Mouse (Mus musculus): ENCODE data around the gene Zfp598. TPM values are rescaled to one million over a fixed set of nuclear protein-coding genes. Genes with fewer than 3 reads are reported as not detected.
"Not testable (repeated sequence)": the region's sequence is repeated elsewhere in the genome, so short reads cannot be mapped to it uniquely, and the experiment has no call there.

The Zfp598 gene
- polyA plus RNA-seq, 1 experiment from 2014 or later: 11.9 TPM

- H3K4me1 ChIP-seq (ENCODE audit: control insufficient read depth, insufficient read depth, low read length): peaks cover 26% of the 10 kb centered on the region
- peak overlapping the region; percentile 77 for H3K4me2 ChIP-seq (ENCODE audit: low read depth, low read length)
- H3K36me3 ChIP-seq (ENCODE audit: control insufficient read depth, insufficient read depth): peaks cover 13% of the 10 kb centered on the region
- peak overlapping the region; percentile 90 for H3K27ac ChIP-seq (ENCODE audit: low read length)
- H3K27me3 ChIP-seq (ENCODE audit: control insufficient read depth, insufficient read depth, low read length): no peaks in the 10 kb centered on the region
- no peaks in the 10 kb centered on the region for H3K9me3 ChIP-seq (replicated peaks; ENCODE audit: control insufficient read depth, low read length)
- WGBS: under 1% methylated on average over 61 of the region's 61 CpGs
- ATAC-seq (replicated peaks; ENCODE audit: extremely low read depth, insufficient read depth, low FRiP score): peak; percentile 97
- peak overlapping the region; percentile 90 for H3K4me3 ChIP-seq (ENCODE audit: low read length)
- H3K9ac ChIP-seq (ENCODE audit: low read length): peak overlapping the region; percentile 95
These were observed 50.2 kb downstream of the Zfp598 start for GRCm38 (mm10) chr17:24719494-24720222.

GRCm38 (mm10) chr17:24720616-24721015 lies 51.1 kb downstream of the Zfp598 start:
- H3K4me3 ChIP-seq (ENCODE audit: low read length): peak overlapping the region; percentile 90
- under 1% methylated on average over 11 of the region's 11 CpGs for WGBS
- H3K4me2 ChIP-seq (ENCODE audit: low read depth, low read length): peak overlapping the region; percentile 77
- H3K9ac ChIP-seq (ENCODE audit: low read length): peak overlapping the region; percentile 77
- peaks cover 13% of the 10 kb centered on the region for H3K36me3 ChIP-seq (ENCODE audit: control insufficient read depth, insufficient read depth)
- not testable (repeated sequence) for ATAC-seq (replicated peaks; ENCODE audit: extremely low read depth, insufficient read depth, low FRiP score); H3K9me3 ChIP-seq (replicated peaks; ENCODE audit: control insufficient read depth, low read length); H3K27me3 ChIP-seq (ENCODE audit: control insufficient read depth, insufficient read depth, low read length)
- peak overlapping the region; percentile 79 for H3K27ac ChIP-seq (ENCODE audit: low read length)
- peaks cover 26% of the 10 kb centered on the region for H3K4me1 ChIP-seq (ENCODE audit: control insufficient read depth, insufficient read depth, low read length)

GRCm38 (mm10) chr17:24721383-24721955 lies 52.0 kb downstream of the Zfp598 start:
- Histone ChIP-seq H3K4me1 (ENCODE audit: control insufficient read depth, insufficient read depth, low read length) (peaks cover 26% of the 10 kb centered on the region), H3K36me3 (ENCODE audit: control insufficient read depth, insufficient read depth) (peaks cover 13% of the 10 kb centered on the region), H3K9ac (ENCODE audit: low read length) (peak overlapping the region; percentile 41), H3K4me3 (ENCODE audit: low read length) (peak overlapping the region; percentile 90), H3K4me2 (ENCODE audit: low read depth, low read length) (peak overlapping the region; percentile 77)
- H3K27me3 ChIP-seq (ENCODE audit: control insufficient read depth, insufficient read depth, low read length); ATAC-seq (replicated peaks; ENCODE audit: extremely low read depth, insufficient read depth, low FRiP score); H3K9me3 ChIP-seq (replicated peaks; ENCODE audit: control insufficient read depth, low read length); H3K27ac ChIP-seq (ENCODE audit: low read length): not testable (repeated sequence)
- WGBS: 32% methylated on average over 7 of the region's 7 CpGs

- Histone ChIP-seq H3K4me3 (ENCODE audit: low read length) (no peak overlapping the region; the same call in 1 of the 2 replicates), H3K4me1 (ENCODE audit: control insufficient read depth, insufficient read depth, low read length) (peaks cover 26% of the 10 kb centered on the region), H3K9me3 (replicated peaks; ENCODE audit: control insufficient read depth, low read length) (no peaks in the 10 kb centered on the region), H3K27ac (ENCODE audit: low read length) (no peak overlapping the region), H3K27me3 (ENCODE audit: control insufficient read depth, insufficient read depth, low read length) (no peaks in the 10 kb centered on the region), H3K9ac (ENCODE audit: low read length) (peak overlapping the region; percentile 43), H3K36me3 (ENCODE audit: control insufficient read depth, insufficient read depth) (peaks cover 13% of the 10 kb centered on the region), H3K4me2 (ENCODE audit: low read depth, low read length) (peak overlapping the region; percentile 67)
- ATAC-seq (replicated peaks; ENCODE audit: extremely low read depth, insufficient read depth, low FRiP score): no peak
- WGBS: 34% methylated on average over 13 of the region's 13 CpGs
These were observed 52.9 kb downstream of the Zfp598 start for GRCm38 (mm10) chr17:24722220-24722924.

- WGBS: 1% methylated on average over 12 of the region's 12 CpGs
- Histone ChIP-seq H3K9me3 (replicated peaks; ENCODE audit: control insufficient read depth, low read length) (no peaks in the 10 kb centered on the region), H3K4me2 (ENCODE audit: low read depth, low read length) (peak overlapping the region; percentile 67), H3K27me3 (ENCODE audit: control insufficient read depth, insufficient read depth, low read length) (no peaks in the 10 kb centered on the region), H3K4me3 (ENCODE audit: low read length) (peak overlapping the region; percentile 96), H3K36me3 (ENCODE audit: control insufficient read depth, insufficient read depth) (peaks cover 13% of the 10 kb centered on the region), H3K9ac (ENCODE audit: low read length) (peak overlapping the region; percentile 99), H3K4me1 (ENCODE audit: control insufficient read depth, insufficient read depth, low read length) (peaks cover 26% of the 10 kb centered on the region), H3K27ac (ENCODE audit: low read length) (peak overlapping the region; percentile 97)
- no peak for ATAC-seq (replicated peaks; ENCODE audit: extremely low read depth, insufficient read depth, low FRiP score)
These were observed 53.8 kb downstream of the Zfp598 start for GRCm38 (mm10) chr17:24723122-24723880.

GRCm38 (mm10) chr17:24723881-24724180 lies 54.3 kb downstream of the Zfp598 start:
- peak overlapping the region; percentile 67 for H3K4me2 ChIP-seq (ENCODE audit: low read depth, low read length)
- no peak; the same call in 1 of the 2 replicates for ATAC-seq (replicated peaks; ENCODE audit: extremely low read depth, insufficient read depth, low FRiP score)
- peak overlapping the region; percentile 97 for H3K27ac ChIP-seq (ENCODE audit: low read length)
- H3K27me3 ChIP-seq (ENCODE audit: control insufficient read depth, insufficient read depth, low read length): no peaks in the 10 kb centered on the region
- peak overlapping the region; percentile 99 for H3K9ac ChIP-seq (ENCODE audit: low read length)
- H3K4me3 ChIP-seq (ENCODE audit: low read length): peak overlapping the region; percentile 96
- WGBS: under 1% methylated on average over 15 of the region's 15 CpGs
- no peaks in the 10 kb centered on the region for H3K9me3 ChIP-seq (replicated peaks; ENCODE audit: control insufficient read depth, low read length)
- H3K4me1 ChIP-seq (ENCODE audit: control insufficient read depth, insufficient read depth, low read length): peaks cover 24% of the 10 kb centered on the region
- H3K36me3 ChIP-seq (ENCODE audit: control insufficient read depth, insufficient read depth): peaks cover 13% of the 10 kb centered on the region

- Histone ChIP-seq H3K27me3 (ENCODE audit: control insufficient read depth, insufficient read depth, low read length) (no peaks in the 10 kb centered on the region), H3K9me3 (replicated peaks; ENCODE audit: control insufficient read depth, low read length) (no peaks in the 10 kb centered on the region), H3K4me3 (ENCODE audit: low read length) (peak within 1 kb of the TSS; percentile 96), H3K36me3 (ENCODE audit: control insufficient read depth, insufficient read depth) (peaks cover 13% of the 10 kb centered on the region), H3K9ac (ENCODE audit: low read length) (peak within 1 kb of the TSS; percentile 99), H3K27ac (ENCODE audit: low read length) (peak within 1 kb of the TSS; percentile 97), H3K4me2 (ENCODE audit: low read depth, low read length) (peak within 1 kb of the TSS; percentile 67), H3K4me1 (ENCODE audit: control insufficient read depth, insufficient read depth, low read length) (peaks cover 23% of the 10 kb centered on the region)
- peak; percentile 74 for ATAC-seq (replicated peaks; ENCODE audit: extremely low read depth, insufficient read depth, low FRiP score)
- under 1% methylated on average over 30 of the region's 30 CpGs for WGBS
These were observed 54.7 kb downstream of the Zfp598 start, which contains the start of gene Ndufb10 for GRCm38 (mm10) chr17:24724184-24724583. TSS of gene Ndufb10 (minus strand) at chr17:24724478.

GRCm38 (mm10) chr17:24725637-24726390 lies 56.3 kb downstream of the Zfp598 start:
- H3K27me3 ChIP-seq (ENCODE audit: control insufficient read depth, insufficient read depth, low read length): no peaks in the 10 kb centered on the region
- WGBS: 64% methylated on average over 3 of the region's 3 CpGs
- H3K27ac ChIP-seq (ENCODE audit: low read length): no peak overlapping the region
- H3K4me1 ChIP-seq (ENCODE audit: control insufficient read depth, insufficient read depth, low read length): peaks cover 23% of the 10 kb centered on the region
- no peak overlapping the region for H3K9ac ChIP-seq (ENCODE audit: low read length)
- H3K4me2 ChIP-seq (ENCODE audit: low read depth, low read length): no peak overlapping the region
- no peak overlapping the region for H3K4me3 ChIP-seq (ENCODE audit: low read length)
- peaks cover 13% of the 10 kb centered on the region for H3K36me3 ChIP-seq (ENCODE audit: control insufficient read depth, insufficient read depth)
- no peaks in the 10 kb centered on the region for H3K9me3 ChIP-seq (replicated peaks; ENCODE audit: control insufficient read depth, low read length)
- no peak for ATAC-seq (replicated peaks; ENCODE audit: extremely low read depth, insufficient read depth, low FRiP score)
